Mouse (Mus musculus) macrophage (primary cell): ENCODE data around the gene Prss50. TPM values are rescaled to one million over a fixed set of nuclear protein-coding genes. Genes with fewer than 3 reads are reported as not detected.

Source experiments
- H3K27ac ChIP-seq: fragments of 350-480 bp; formaldehyde crosslinking; 2 replicates; pipeline ENCODE4 v1.9.0; 2021
- H3K36me3 ChIP-seq: fragments of 350-480 bp; formaldehyde crosslinking; 2 replicates; pipeline ENCODE4 v1.9.0; 2021; ENCODE audit errors: inconsistent target
- H3K4me3 ChIP-seq: fragments of 350-480 bp; formaldehyde crosslinking; 2 replicates; pipeline ENCODE4 v1.9.0; 2021; ENCODE audit errors: inconsistent target
- H3K79me2 ChIP-seq: fragments of 350-480 bp; formaldehyde crosslinking; 2 replicates; pipeline ENCODE4 v1.9.0; 2021; ENCODE audit errors: inconsistent target
- WGBS: methylation state at CpG from one replicate; pipeline ENCODE4 v1.1.7; 2026; ENCODE audit warnings: inconsistent platforms; ENCODE audit not compliant: missing documents; 5-methylcytosine and 5-hydroxymethylcytosine counted together
- polyA plus RNA-seq: library from polyadenylated mRNA; stranded (reverse); fragments of 250-400 nt; gene quantifications from 3 replicates; pipeline ENCODE4 v1.2.4, GENCODE M21; 2018; ENCODE audit warnings: inconsistent platforms

Gene Prss50
- polyA plus RNA-seq, 1 experiment from 2014 or later = not detected

- 83% methylated on average over 7 of the region's 7 CpGs for WGBS
- H3K27ac ChIP-seq = no peak overlapping the region
- H3K79me2 ChIP-seq = no peaks in the 10 kb centered on the region
- no peaks in the 10 kb centered on the region for H3K36me3 ChIP-seq
- H3K4me3 ChIP-seq = no peak overlapping the region
Observed at GRCm38 (mm10) chr9:110849162-110849561, 8.6 kb upstream of the Prss50 start.

- WGBS = 95% methylated on average over 7 of the region's 7 CpGs
- Histone ChIP-seq H3K36me3 (no peaks in the 10 kb centered on the region), H3K4me3 (no peak overlapping the region), H3K79me2 (no peaks in the 10 kb centered on the region), H3K27ac (no peak overlapping the region)
Observed at GRCm38 (mm10) chr9:110855903-110856302, 1.9 kb upstream of the Prss50 start.

- Histone ChIP-seq H3K79me2 (no peaks in the 10 kb centered on the region), H3K4me3 (no peak overlapping the region), H3K36me3 (no peaks in the 10 kb centered on the region), H3K27ac (no peak overlapping the region; the same call in 1 of the 2 replicates)
- WGBS = 0% methylated on average over 4 of the region's 4 CpGs
Observed at GRCm38 (mm10) chr9:110856920-110857319, 847 bp upstream of the Prss50 start.

GRCm38 (mm10) chr9:110858523-110858922 lies 756 bp downstream of the Prss50 start:
- Histone ChIP-seq H3K36me3 (no peaks in the 10 kb centered on the region), H3K27ac (no peak overlapping the region), H3K4me3 (no peak overlapping the region), H3K79me2 (no peaks in the 10 kb centered on the region)
- WGBS = 87% methylated on average over 5 of the region's 5 CpGs

GRCm38 (mm10) chr9:110858967-110859596 lies 1.3 kb downstream of the Prss50 start:
- H3K36me3 ChIP-seq = no peaks in the 10 kb centered on the region
- WGBS = 96% methylated on average over 5 of the region's 5 CpGs
- H3K79me2 ChIP-seq = no peaks in the 10 kb centered on the region
- no peak overlapping the region for H3K4me3 ChIP-seq
- no peak overlapping the region for H3K27ac ChIP-seq

- Histone ChIP-seq H3K79me2 (no peaks in the 10 kb centered on the region), H3K27ac (no peak overlapping the region), H3K36me3 (no peaks in the 10 kb centered on the region), H3K4me3 (no peak overlapping the region)
- WGBS = 22% methylated on average over 7 of the region's 7 CpGs
Observed at GRCm38 (mm10) chr9:110871030-110871429, 13.3 kb downstream of the Prss50 start.

GRCm38 (mm10) chr9:110873681-110874659 lies 16.2 kb downstream of the Prss50 start:
- 37% methylated on average over 37 of the region's 40 CpGs for WGBS
- Histone ChIP-seq H3K36me3 (no peaks in the 10 kb centered on the region), H3K27ac (no peak overlapping the region), H3K4me3 (no peak overlapping the region), H3K79me2 (no peaks in the 10 kb centered on the region)

- no peaks in the 10 kb centered on the region for H3K36me3 ChIP-seq
- WGBS = 77% methylated on average over 3 of the region's 3 CpGs
- H3K79me2 ChIP-seq = no peaks in the 10 kb centered on the region
- H3K27ac ChIP-seq = no peak overlapping the region
- no peak overlapping the region for H3K4me3 ChIP-seq
Observed at GRCm38 (mm10) chr9:110874660-110875191, 17.0 kb downstream of the Prss50 start.

GRCm38 (mm10) chr9:110875288-110875695 lies 17.5 kb downstream of the Prss50 start:
- 91% methylated on average over 4 of the region's 6 CpGs for WGBS
- H3K36me3 ChIP-seq = no peaks in the 10 kb centered on the region
- no peak overlapping the region for H3K4me3 ChIP-seq
- no peak overlapping the region for H3K27ac ChIP-seq
- H3K79me2 ChIP-seq = no peaks in the 10 kb centered on the region

- WGBS = 7% methylated on average over 1 of the region's 1 CpGs
- H3K27ac ChIP-seq = no peak overlapping the region
- no peak overlapping the region for H3K4me3 ChIP-seq
- no peaks in the 10 kb centered on the region for H3K36me3 ChIP-seq
- no peaks in the 10 kb centered on the region for H3K79me2 ChIP-seq
Observed at GRCm38 (mm10) chr9:110877353-110877752, 19.6 kb downstream of the Prss50 start.

- Histone ChIP-seq H3K36me3 (no peaks in the 10 kb centered on the region), H3K4me3 (no peak overlapping the region), H3K27ac (no peak overlapping the region), H3K79me2 (no peaks in the 10 kb centered on the region)
- 82% methylated on average over 5 of the region's 5 CpGs for WGBS
Observed at GRCm38 (mm10) chr9:110877888-110878287, 20.1 kb downstream of the Prss50 start.

GRCm38 (mm10) chr9:110879191-110879920 lies 21.6 kb downstream of the Prss50 start, which contains the start of gene Als2cl:
Als2cl (plus strand) TSS chr9:110879870.
- 46% methylated on average over 12 of the region's 12 CpGs for WGBS
- Histone ChIP-seq H3K4me3 (peak within 1 kb of the TSS; percentile 52), H3K36me3 (no peaks in the 10 kb centered on the region), H3K79me2 (no peaks in the 10 kb centered on the region), H3K27ac (no peak within 1 kb of the TSS)

GRCm38 (mm10) chr9:110879998-110880561 lies 22.3 kb downstream of the Prss50 start, which contains the start of gene Tmie:
Tmie (minus strand) TSS chr9:110880113.
- 1% methylated on average over 57 of the region's 57 CpGs for WGBS
- no peak within 1 kb of the TSS for H3K27ac ChIP-seq
- H3K36me3 ChIP-seq = no peaks in the 10 kb centered on the region; the same call in 1 of the 2 replicates
- H3K79me2 ChIP-seq = no peaks in the 10 kb centered on the region
- peak within 1 kb of the TSS; percentile 52 for H3K4me3 ChIP-seq

GRCm38 (mm10) chr9:110880772-110881171 lies 23.0 kb downstream of the Prss50 start:
- Histone ChIP-seq H3K4me3 (peak overlapping the region; percentile 52), H3K27ac (no peak overlapping the region), H3K79me2 (no peaks in the 10 kb centered on the region), H3K36me3 (no peaks in the 10 kb centered on the region; the same call in 1 of the 2 replicates)
- WGBS = 54% methylated on average over 4 of the region's 4 CpGs
